Mouse (Mus musculus) fibroblast of lung, adult 2 months (primary cell): ENCODE results near the gene Mfsd4b1.
A peak's percentile ranks its signal among the peaks of the same experiment; 100 is the strongest.
"Not testable (repeated sequence)": the region's sequence is repeated elsewhere in the genome, so short reads cannot be mapped to it uniquely, and the experiment has no call there.

Source experiments
- DNase-seq: peaks from one replicate; pipeline ENCODE4 v3.0.0-alpha.2; 2011; ENCODE audit warnings: low read depth

Mfsd4b1 gene

DNA sequence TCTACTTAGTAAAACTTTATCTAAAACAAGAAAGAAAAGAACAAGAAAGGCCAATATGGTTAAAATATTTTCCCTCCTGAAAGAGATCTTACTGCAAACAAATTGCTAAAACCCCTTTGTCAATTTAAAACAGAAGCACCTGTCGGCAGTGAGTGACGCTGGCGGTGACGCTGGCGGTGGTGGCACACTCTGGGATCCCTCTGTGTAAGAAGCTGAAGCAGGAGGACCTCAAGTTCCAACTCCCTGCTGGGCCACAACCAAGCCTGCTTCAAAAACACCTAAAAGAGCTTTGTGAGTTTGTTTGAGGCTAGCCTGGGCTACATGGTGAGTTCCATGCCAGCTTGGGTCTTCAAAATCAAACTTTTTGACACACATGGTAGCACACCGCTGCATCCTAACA is 9.9 kb upstream of the Mfsd4b1 start:
- no peak for DNase-seq

GRCm38 (mm10) chr10:40032897-40033296 is 7.8 kb upstream of the Mfsd4b1 start:
- DNase-seq, result no peak

DNA sequence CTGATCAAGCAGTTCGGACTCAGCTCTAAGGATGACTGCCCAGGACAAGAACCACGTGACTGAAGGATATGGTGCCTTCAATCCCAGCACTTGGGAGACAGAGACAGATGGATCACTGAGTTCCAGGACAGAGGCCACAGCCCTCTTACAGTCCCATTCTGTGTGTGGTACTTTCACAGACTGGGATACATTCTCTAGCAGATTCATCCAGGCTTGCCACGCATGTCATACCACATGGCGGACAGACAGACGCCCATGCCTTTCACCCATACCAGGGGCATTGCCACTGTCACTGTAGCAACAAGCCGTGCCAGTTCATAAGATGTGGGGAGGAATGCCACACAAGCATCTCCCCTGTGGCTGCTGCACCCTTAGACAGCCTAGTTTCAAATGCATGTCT is 5.6 kb upstream of the Mfsd4b1 start:
- DNase-seq, result no peak

GRCm38 (mm10) chr10:40029610-40030009 is 4.5 kb upstream of the Mfsd4b1 start:
- no peak for DNase-seq

DNA sequence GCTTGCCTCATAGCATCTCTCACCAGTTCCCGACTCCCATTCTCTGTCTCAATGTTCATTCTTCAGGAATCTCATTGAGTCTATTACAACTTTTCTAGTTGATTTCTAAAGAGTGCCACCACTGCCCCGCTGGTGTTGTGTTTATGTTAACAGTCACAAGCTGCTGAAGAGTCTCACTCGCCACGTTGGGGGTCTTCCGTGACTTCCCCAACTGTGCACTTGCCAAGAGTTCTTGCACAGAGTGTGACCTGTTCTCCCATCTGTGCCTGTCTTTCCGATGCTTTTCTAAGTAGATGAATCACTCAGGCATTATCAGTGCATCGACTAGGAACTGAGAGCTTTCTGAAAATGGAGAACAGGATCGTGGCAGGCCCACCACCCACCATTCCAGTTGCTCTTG is 3.0 kb upstream of the Mfsd4b1 start:
- no peak for DNase-seq

- DNase-seq, result no peak
Observed at GRCm38 (mm10) chr10:40026546-40026945, 1.5 kb upstream of the Mfsd4b1 start.

GRCm38 (mm10) chr10:40025560-40025959 is 492 bp upstream of the Mfsd4b1 start:
- DNase-seq, result no peak

- DNase-seq, result no peak
Observed at GRCm38 (mm10) chr10:40020401-40020800, 4.7 kb downstream of the Mfsd4b1 start.

DNA sequence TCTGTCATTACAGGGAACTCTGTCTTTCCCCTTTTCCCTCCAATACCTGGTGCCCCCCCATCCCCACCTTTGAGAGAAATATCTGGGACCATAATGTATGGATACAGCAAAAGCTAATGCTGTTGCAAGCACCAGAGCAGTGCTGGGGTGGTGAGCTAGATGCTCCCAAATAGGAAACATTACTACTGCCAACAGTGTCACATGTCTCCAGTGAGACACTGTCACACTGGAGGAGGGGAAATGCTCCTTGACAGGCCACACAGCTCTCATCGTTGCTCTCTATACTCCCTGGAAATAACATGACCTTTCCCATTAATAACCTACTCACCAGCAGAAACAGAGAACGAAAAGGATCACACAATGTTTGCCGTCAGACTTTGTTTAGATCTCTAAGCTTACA is 5.6 kb downstream of the Mfsd4b1 start:
- no peak for DNase-seq

DNA sequence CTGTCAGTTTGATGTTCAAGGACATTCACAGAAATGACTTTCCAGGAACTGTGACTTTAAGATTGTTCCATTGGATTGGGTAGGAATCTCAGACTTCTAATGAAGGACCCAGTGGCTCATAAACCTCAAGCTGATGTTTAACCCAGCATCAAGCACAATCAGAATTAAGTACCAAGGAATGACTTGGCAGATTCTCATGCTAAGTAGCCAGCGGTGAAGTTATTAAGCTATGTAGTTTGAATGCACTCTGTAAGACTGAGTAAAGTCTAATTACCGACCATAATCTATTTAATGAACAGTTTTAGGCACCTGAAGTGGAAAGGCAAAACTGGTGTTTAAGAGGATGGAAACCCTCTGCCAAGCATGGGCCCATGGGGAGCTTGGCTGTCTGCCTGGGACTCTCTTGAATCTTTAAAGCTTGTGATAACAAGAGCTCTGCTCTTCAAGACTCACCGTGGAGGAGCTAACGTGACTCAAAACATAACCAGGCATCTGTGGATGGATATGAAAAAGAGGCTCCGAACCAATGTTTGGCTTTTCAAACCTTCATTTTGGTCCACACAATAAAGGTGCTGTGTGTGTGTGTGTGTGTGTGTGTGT is 6.7 kb downstream of the Mfsd4b1 start:
- no peak for DNase-seq

DNA sequence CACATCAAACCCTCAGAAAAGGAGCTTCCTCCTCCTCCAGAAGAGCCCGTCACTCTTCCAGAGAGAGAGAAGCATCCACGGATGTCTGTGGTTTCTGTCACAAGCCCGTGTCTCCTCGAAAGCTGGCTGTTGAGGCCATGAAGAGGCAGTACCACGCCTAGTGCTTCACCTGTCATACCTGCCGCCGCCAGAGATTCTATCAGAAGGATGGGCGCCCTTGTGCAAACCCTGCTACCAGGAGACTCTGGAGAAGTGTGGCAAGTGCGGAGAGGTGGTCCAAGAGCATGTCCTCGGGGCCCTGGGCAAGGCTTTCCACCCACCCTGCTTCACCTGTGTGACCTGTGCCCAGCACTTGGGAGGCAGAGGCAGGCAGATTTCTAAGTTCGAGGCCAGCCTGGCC is 15.5 kb downstream of the Mfsd4b1 start:
- DNase-seq, result no peak

- not testable (repeated sequence) for DNase-seq
Observed at GRCm38 (mm10) chr10:40008847-40009246, 16.2 kb downstream of the Mfsd4b1 start.

- no peak for DNase-seq
Observed at GRCm38 (mm10) chr10:40007953-40008352, 17.1 kb downstream of the Mfsd4b1 start.

DNA sequence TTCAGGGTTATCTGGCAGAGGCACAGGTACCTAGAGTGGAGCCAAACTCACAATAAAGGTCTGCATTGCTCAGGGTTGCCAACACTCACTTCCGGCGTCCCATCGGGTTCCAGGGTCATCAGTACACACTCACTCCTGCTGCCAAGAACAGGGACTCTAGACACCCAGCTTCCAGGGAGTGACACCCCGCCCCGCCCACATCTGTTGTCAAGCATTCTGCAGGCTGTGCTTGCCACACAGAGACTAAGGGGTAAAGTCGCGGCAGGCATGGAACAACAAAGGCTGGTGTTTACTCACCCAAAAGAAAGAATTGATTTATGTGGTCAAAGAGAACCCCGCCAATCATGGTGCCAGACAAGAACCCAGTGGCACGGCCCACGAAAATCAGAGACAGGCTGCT is 18.1 kb downstream of the Mfsd4b1 start:
- no peak for DNase-seq

DNA sequence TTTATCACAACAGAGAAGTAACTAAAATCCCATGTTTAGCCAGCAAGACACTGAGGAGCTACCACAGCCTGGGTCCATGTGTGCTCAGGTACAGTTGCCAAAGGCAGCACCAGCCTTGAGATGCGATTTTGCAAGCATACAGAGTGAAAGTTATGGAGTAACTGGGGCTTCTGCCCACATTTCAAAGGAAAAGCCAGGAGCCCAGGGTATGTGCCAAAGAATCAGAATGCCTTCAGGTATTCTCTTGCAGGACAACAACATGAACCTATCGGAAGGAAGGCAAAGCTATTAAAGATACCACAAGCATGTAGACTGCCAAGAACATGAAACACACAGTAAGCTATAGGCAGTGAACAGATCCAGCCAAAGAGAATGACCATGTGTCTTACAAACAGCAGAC is 24.3 kb downstream of the Mfsd4b1 start:
- no peak for DNase-seq

- no peak for DNase-seq
Observed at GRCm38 (mm10) chr10:39991155-39991554, 33.9 kb downstream of the Mfsd4b1 start.

- DNase-seq, result no peak
Observed at GRCm38 (mm10) chr10:39986466-39986865, 38.6 kb downstream of the Mfsd4b1 start, which contains the start of gene Mfsd4b5. Gene Mfsd4b5 (minus strand): TSS chr10:39986646.

GRCm38 (mm10) chr10:39982604-39983003 is 42.5 kb downstream of the Mfsd4b1 start:
- DNase-seq, result peak; percentile 58

GRCm38 (mm10) chr10:39978231-39978630 is 46.8 kb downstream of the Mfsd4b1 start:
- DNase-seq, result no peak

GRCm38 (mm10) chr10:39977346-39977745 is 47.7 kb downstream of the Mfsd4b1 start:
- no peak for DNase-seq

DNA sequence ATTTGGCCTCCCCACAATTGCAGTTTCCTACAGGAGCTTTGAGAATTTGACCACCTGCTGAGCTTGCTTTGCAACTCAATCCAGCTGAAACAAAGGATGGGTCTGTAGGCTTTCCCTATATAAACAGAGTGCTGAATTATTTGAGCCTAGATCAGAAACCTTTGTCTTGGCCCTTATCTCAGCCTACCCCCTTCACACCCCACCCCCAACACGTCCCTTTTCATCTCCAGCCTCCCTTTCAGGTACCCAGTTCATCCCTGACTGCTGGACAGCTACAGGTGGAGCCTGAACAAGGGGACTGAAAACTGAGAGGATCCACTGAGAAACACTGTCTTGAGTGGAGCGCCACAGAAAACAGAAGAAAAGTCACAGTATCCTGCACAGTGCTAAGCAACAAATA is 49.3 kb downstream of the Mfsd4b1 start:
- DNase-seq, result no peak

DNA sequence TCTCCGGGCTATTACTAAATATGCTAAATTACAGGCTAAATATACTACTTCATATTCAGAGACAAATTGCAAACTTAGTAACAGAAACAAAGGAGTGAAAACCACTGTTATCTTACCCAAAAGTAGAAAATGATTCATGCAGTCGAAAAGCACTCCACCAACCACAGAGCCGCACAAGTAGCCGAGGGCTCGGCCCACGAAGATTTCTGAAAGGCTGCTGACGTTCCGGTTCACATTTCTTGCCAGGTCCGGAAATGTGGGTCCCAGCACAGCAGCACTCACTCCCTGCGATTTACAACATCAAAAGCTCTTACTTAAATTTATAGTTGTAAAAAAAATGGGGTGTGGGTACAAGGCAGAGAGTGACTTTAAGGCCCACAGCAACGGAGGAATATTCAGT is 50.1 kb downstream of the Mfsd4b1 start:
- no peak for DNase-seq

- no peak for DNase-seq
Observed at GRCm38 (mm10) chr10:39967512-39967911, 57.6 kb downstream of the Mfsd4b1 start.

- DNase-seq, result no peak
Observed at GRCm38 (mm10) chr10:39961906-39962305, 63.2 kb downstream of the Mfsd4b1 start.

GRCm38 (mm10) chr10:39960441-39960822 is 64.6 kb downstream of the Mfsd4b1 start:
- no peak for DNase-seq
